Mouse (Mus musculus) induced T-regulatory cell, adult 2 months (primary cell): ENCODE data around the gene Gm20388.
"Not testable (repeated sequence)": the region's sequence is repeated elsewhere in the genome, so short reads cannot be mapped to it uniquely, and the experiment has no call there.

ENCODE experiments used
- DNase-seq: peaks from one replicate; pipeline ENCODE4 v3.0.0-alpha.2; 2012; ENCODE audit warnings: low read depth

Gene Gm20388

GRCm38 (mm10) chr8:122311115-122311514 is 2400.5 kb downstream of the Gm20388 start:
- no peak for DNase-seq

GRCm38 (mm10) chr8:122312553-122312952 is 2401.9 kb downstream of the Gm20388 start:
- DNase-seq: no peak

- DNase-seq: no peak
Measured at GRCm38 (mm10) chr8:122313310-122313709, 2402.7 kb downstream of the Gm20388 start.

GRCm38 (mm10) chr8:122314899-122315496 is 2404.4 kb downstream of the Gm20388 start:
- DNase-seq: peak; percentile 52

GRCm38 (mm10) chr8:122316402-122316801 is 2405.8 kb downstream of the Gm20388 start:
- no peak for DNase-seq

GRCm38 (mm10) chr8:122317918-122318475 is 2407.4 kb downstream of the Gm20388 start:
- no peak for DNase-seq

- no peak for DNase-seq
Measured at GRCm38 (mm10) chr8:122319045-122319707, 2408.5 kb downstream of the Gm20388 start.

GRCm38 (mm10) chr8:122319708-122320075 is 2409.1 kb downstream of the Gm20388 start:
- DNase-seq: no peak

- DNase-seq: no peak
Measured at GRCm38 (mm10) chr8:122320541-122320940, 2409.9 kb downstream of the Gm20388 start.

GRCm38 (mm10) chr8:122321455-122321921 is 2410.8 kb downstream of the Gm20388 start:
- no peak for DNase-seq

GRCm38 (mm10) chr8:122322126-122322525 is 2411.5 kb downstream of the Gm20388 start:
- DNase-seq: no peak

- no peak for DNase-seq
Measured at GRCm38 (mm10) chr8:122322792-122323191, 2412.2 kb downstream of the Gm20388 start.

- not testable (repeated sequence) for DNase-seq
Measured at GRCm38 (mm10) chr8:122323951-122324402, 2413.3 kb downstream of the Gm20388 start.

- no peak for DNase-seq
Measured at GRCm38 (mm10) chr8:122325196-122325595, 2414.6 kb downstream of the Gm20388 start.

- DNase-seq: no peak
Measured at GRCm38 (mm10) chr8:122326114-122326542, 2415.5 kb downstream of the Gm20388 start.

GRCm38 (mm10) chr8:122329072-122329471 is 2418.4 kb downstream of the Gm20388 start:
- no peak for DNase-seq

- DNase-seq: no peak
Measured at GRCm38 (mm10) chr8:122329553-122330239, 2419.1 kb downstream of the Gm20388 start.

- DNase-seq: no peak
Measured at GRCm38 (mm10) chr8:122330446-122331133, 2419.9 kb downstream of the Gm20388 start.

- no peak for DNase-seq
Measured at GRCm38 (mm10) chr8:122331134-122331523, 2420.5 kb downstream of the Gm20388 start.

GRCm38 (mm10) chr8:122332753-122333506 is 2422.3 kb downstream of the Gm20388 start:
- DNase-seq: peak; percentile 87

GRCm38 (mm10) chr8:122333531-122333930 is 2422.9 kb downstream of the Gm20388 start:
- no peak for DNase-seq
